Comparison of ENCODE assay signal across 14 mouse cellular contexts in genomic region chr8:127639088-127639453, GRCm38 (mm10).
"Had no signal": no experiment of that assay in that cellular context is flagged by ENCODE, and none has a peak within 500 bp of the region (broad histone marks: within the 10 kb centered on the region; RNA-seq: fewer than 3 reads in every experiment).

No protein-coding gene starts in this region.

- H3K9ac ChIP-seq: limb, embryonic 15.5 days; liver, embryonic 12.5 days; lung, embryonic 15.5 days; midbrain, embryonic 15.5 days had no signal

- H3K27me3 ChIP-seq: limb, embryonic 15.5 days; liver, embryonic 12.5 days; lung, embryonic 15.5 days; megakaryocyte, embryonic 14.5 days; midbrain, embryonic 15.5 days had no signal

- H3K36me3 ChIP-seq: limb, embryonic 15.5 days; liver, embryonic 12.5 days; lung, embryonic 15.5 days; midbrain, embryonic 15.5 days had no signal

- DNase-seq: kidney, adult 8-10 months; kidney, postnatal 25 days; layer of hippocampus, postnatal 36 days; lung, postnatal 14 days; thymus, adult 2 months; thymus, postnatal 36 days had no signal

- H3K4me3 ChIP-seq: limb, embryonic 15.5 days; liver, embryonic 12.5 days; lung, embryonic 15.5 days; megakaryocyte, embryonic 14.5 days; midbrain, embryonic 15.5 days had no signal

- ATAC-seq: liver, embryonic 12.5 days; midbrain, embryonic 15.5 days had no signal

- H3K9me3 ChIP-seq: limb, embryonic 15.5 days; liver, embryonic 12.5 days; lung, embryonic 15.5 days; midbrain, embryonic 15.5 days had no signal

- H3K4me2 ChIP-seq: limb, embryonic 15.5 days; liver, embryonic 12.5 days; lung, embryonic 15.5 days; midbrain, embryonic 11.5 days; midbrain, embryonic 15.5 days had no signal

- H3K27ac ChIP-seq: limb, embryonic 15.5 days; liver, embryonic 12.5 days; lung, embryonic 15.5 days; macrophage; midbrain, embryonic 15.5 days; stomach, postnatal 0 days had no signal

- H3K4me1 ChIP-seq: limb, embryonic 15.5 days; liver, embryonic 12.5 days; lung, embryonic 15.5 days; megakaryocyte, embryonic 14.5 days; midbrain, embryonic 15.5 days had no signal
